Mouse (Mus musculus) brain, embryonic 14.5 days (tissue): Measurements from ENCODE around the gene Cirbp.

Experiments
- CTCF ChIP-seq: fragments of 200-500 bp; IDR thresholded peaks from 2 replicates; pipeline ENCODE4 v1.5.1; 2012; ENCODE audit warnings: inconsistent platforms, mild to moderate bottlenecking, moderate library complexity, borderline replicate concordance; ENCODE audit not compliant: insufficient read depth, insufficient read length; ENCODE audit errors: extremely low read depth
- POLR2A ChIP-seq: fragments of 200-500 bp; IDR thresholded peaks from 2 replicates; pipeline ENCODE4 v1.6.1; 2012; ENCODE audit warnings: mild to moderate bottlenecking, inconsistent platforms, borderline replicate concordance; ENCODE audit not compliant: poor library complexity, insufficient read depth, insufficient read length, severe bottlenecking; ENCODE audit errors: extremely low read depth

- TF ChIP-seq CTCF = no peak
- no peak for TF ChIP-seq POLR2A
Observed at GRCm38 (mm10) chr10:80215048-80215772, 49.4 kb downstream of the Cirbp start.
